Mouse (Mus musculus) kidney, embryonic 16.5 days (tissue): ENCODE results near the gene Rnpep. TPM values are rescaled to one million over a fixed set of nuclear protein-coding genes. Genes with fewer than 3 reads are reported as not detected.

Experiments
- ATAC-seq: fragments of 200-750 bp; cut with Nextera tagmentation; 2 replicates; pipeline ENCODE4 v1.8.0; 2017; ENCODE audit warnings: moderate TSS enrichment; ENCODE audit not compliant: low FRiP score, low TSS enrichment
- H3K27ac ChIP-seq: fragments of 300-500 bp; sonication (generic); 2 replicates; pipeline ENCODE4 v1.5.1; 2014; ENCODE audit warnings: low read length
- H3K27me3 ChIP-seq: fragments of 300-500 bp; sonication (generic); 2 replicates; pipeline ENCODE4 v1.6.1; 2014; ENCODE audit warnings: low read length, control low read depth, mixed read lengths; ENCODE audit not compliant: insufficient read depth
- H3K36me3 ChIP-seq: fragments of 300-500 bp; sonication (generic); 2 replicates; pipeline ENCODE4 v1.6.1; 2014; ENCODE audit warnings: low read length, control low read depth, mixed read lengths; ENCODE audit not compliant: insufficient read depth
- H3K4me1 ChIP-seq: fragments of 300-500 bp; sonication (generic); 2 replicates; pipeline ENCODE4 v1.6.1; 2014; ENCODE audit warnings: low read length, control low read depth, mixed read lengths; ENCODE audit not compliant: insufficient read depth
- H3K4me2 ChIP-seq: fragments of 300-500 bp; sonication (generic); replicated peaks from 2 replicates; pipeline ENCODE4 v1.6.1; 2014; ENCODE audit warnings: low read depth, low read length
- H3K4me3 ChIP-seq: fragments of 300-500 bp; sonication (generic); 2 replicates; pipeline ENCODE4 v1.5.1; 2014; ENCODE audit warnings: mild to moderate bottlenecking, low read length
- H3K9ac ChIP-seq: fragments of 300-500 bp; sonication (generic); replicated peaks from 2 replicates; pipeline ENCODE4 v1.6.1; 2014; ENCODE audit warnings: low read length
- H3K9me3 ChIP-seq: fragments of 300-500 bp; sonication (generic); 2 replicates; pipeline ENCODE4 v1.6.1; 2016; ENCODE audit warnings: low read length, control low read depth
- WGBS: fragments of 180-500 bp; shearing (Covaris S2); extraction: QIAGEN DNeasy Blood & Tissue Kit; methylation state at CpG from one replicate; pipeline ENCODE4 v1.1.7; 2014; 5-methylcytosine and 5-hydroxymethylcytosine counted together
- polyA plus RNA-seq: library from polyadenylated mRNA; unstranded; fragments of >200 nt; fragmentation: Nextera tagmentation; extraction: Ambion mirVana; gene quantifications from 2 replicates; pipeline ENCODE4 v1.2.1, GENCODE M21; 2015

Rnpep gene
- polyA plus RNA-seq, 1 experiment from 2014 or later = 89.8 TPM

DNA sequence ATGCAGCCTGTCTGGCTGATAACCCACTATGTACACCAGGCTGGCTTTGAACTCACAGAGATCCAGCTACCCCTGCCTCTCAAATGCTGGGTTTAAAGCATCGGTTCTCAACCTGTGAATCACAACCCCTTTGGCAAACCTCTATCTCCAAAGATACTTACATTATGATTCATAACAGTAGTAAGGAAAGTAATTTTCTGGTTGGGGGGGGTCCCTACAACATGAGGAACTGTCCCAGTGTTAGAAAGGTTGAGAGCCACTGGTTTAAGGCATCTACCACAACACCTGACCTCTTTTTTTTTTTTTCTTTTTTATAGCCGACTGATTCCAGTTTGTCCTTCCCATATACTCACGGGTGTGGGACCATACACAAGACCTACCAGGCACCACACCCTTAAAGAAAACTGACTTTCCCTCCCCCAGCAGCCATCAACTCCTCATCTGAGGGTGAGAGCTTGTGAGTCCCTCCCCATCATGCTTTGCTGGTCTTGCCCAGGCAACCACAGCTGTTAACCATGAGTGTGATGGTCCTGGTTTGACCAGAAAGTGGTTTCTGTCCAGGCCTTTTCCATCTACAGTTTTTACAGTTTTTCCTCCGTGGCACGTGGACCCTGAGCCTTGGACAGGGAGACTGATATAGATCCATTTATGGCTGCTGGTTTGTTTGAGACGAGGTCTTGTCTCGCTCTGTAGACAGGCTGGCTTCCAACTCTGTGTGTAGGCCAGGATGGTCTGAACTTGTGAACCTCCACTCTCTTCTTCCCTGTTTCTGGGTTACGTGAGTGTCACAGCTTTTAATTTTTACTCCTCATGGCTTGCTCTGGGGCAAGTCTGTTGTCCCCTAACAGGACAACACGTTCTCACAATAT lies 69.9 kb downstream of the Rnpep start:
- Histone ChIP-seq H3K4me2 (no peak overlapping the region), H3K36me3 (no peaks in the 10 kb centered on the region), H3K9ac (no peak overlapping the region), H3K27ac (no peak overlapping the region), H3K4me3 (no peak overlapping the region), H3K9me3 (no peaks in the 10 kb centered on the region), H3K27me3 (no peaks in the 10 kb centered on the region), H3K4me1 (no peaks in the 10 kb centered on the region)
- no peak for ATAC-seq
- WGBS = 83% methylated on average over 9 of the region's 9 CpGs

Other genes starting within 250 kb of the Rnpep start
- gene Lgr6, start 178.8 kb downstream of the Rnpep start, polyA plus RNA-seq = 0.76 and 0.77 TPM in 2 replicates
- 0.99 and 1.6 TPM in 2 replicates for gene Ptpn7, start 151.4 kb downstream of the Rnpep start, polyA plus RNA-seq
- 42.9 and 46.7 TPM in 2 replicates for gene Arl8a, start 137.3 kb downstream of the Rnpep start, polyA plus RNA-seq
- 0.10 TPM in 1 of 2 replicates, not detected in the other for gene Gpr37l1, start 116.4 kb downstream of the Rnpep start, polyA plus RNA-seq
- 41.8 and 44.1 TPM in 2 replicates for gene Elf3, start 25.5 kb downstream of the Rnpep start, polyA plus RNA-seq
- 201 and 206 TPM in 2 replicates for gene Timm17a, start 29.7 kb upstream of the Rnpep start, polyA plus RNA-seq
- gene Lmod1, start 40.7 kb upstream of the Rnpep start, polyA plus RNA-seq = 1.8 and 2.9 TPM in 2 replicates
- gene Shisa4, start 91.2 kb upstream of the Rnpep start, polyA plus RNA-seq = 47.1 and 50.8 TPM in 2 replicates
- gene Ipo9, start 146.4 kb upstream of the Rnpep start, polyA plus RNA-seq = 130 and 139 TPM in 2 replicates